Mouse (Mus musculus) embryonic fibroblast, embryonic 13.5 days (primary cell): ENCODE data around the gene Gm21775. TPM values are rescaled to one million over a fixed set of nuclear protein-coding genes. Genes with fewer than 3 reads are reported as not detected.
"Not testable (repeated sequence)": the region's sequence is repeated elsewhere in the genome, so short reads cannot be mapped to it uniquely, and the experiment has no call there.

Source experiments
- H3K27ac ChIP-seq: 2 replicates; pipeline ENCODE4 v1.5.1; 2012; ENCODE audit warnings: low read length, control low read depth, inconsistent platforms; ENCODE audit not compliant: insufficient read depth
- H3K4me1 ChIP-seq: 2 replicates; pipeline ENCODE4 v1.6.1; 2011; ENCODE audit warnings: low read length; ENCODE audit not compliant: control insufficient read depth, insufficient read depth
- H3K4me3 ChIP-seq: 2 replicates; pipeline ENCODE4 v1.5.1; 2011; ENCODE audit warnings: mild to moderate bottlenecking, control low read depth, low read length; ENCODE audit not compliant: insufficient read depth
- polyA plus RNA-seq: library from polyadenylated mRNA; stranded (reverse); fragments of >200 nt; gene quantifications from 2 replicates; pipeline ENCODE4 v1.2.4, GENCODE M21; 2011; ENCODE audit warnings: low read depth; ENCODE audit not compliant: missing spikeins, insufficient read length

The Gm21775 gene
- polyA plus RNA-seq, result not detected in 2 replicates

DNA sequence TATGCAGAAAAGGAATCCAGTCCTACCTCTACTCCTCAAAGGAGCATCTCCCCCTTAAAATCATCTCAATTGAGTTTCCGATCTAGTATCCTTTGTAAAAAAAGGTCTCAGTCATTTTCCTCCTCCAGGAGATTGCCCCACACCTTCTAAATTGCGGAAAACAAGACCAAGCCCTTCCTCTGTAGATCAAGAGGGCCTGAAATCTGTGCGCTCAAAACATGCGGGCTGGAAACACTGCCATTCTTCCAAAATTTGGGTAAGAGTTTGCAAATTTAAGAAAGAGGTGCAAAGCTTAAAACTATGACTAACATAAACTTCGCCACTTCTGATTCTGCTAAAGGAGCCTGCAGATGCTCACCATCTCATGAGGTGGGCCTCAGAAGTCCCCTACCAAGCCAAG, at the start of gene Gm21775:
Gm21775 (plus strand) TSS at position 301 of the 400 bp plus-strand sequence.
- not testable (repeated sequence) for H3K4me1 ChIP-seq, H3K4me3 ChIP-seq

DNA sequence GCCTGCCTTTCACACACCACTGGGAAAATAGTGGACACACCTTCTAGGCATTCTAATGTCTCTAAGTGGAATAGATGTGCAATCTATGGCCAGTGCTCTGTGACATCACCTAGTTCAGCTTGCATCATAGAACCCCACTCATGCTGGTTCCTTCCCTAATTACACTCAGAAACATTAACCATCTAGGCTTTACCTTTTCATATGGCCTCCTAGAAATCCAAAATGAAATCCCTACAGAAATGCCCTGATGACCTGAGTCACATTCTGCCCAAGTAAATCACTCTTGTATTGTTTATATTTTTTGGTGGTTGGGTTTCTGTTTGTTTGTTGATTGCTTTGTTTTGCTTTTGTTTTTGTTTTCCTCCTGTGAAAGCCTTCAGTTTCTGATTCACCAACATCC, 17.3 kb upstream of the Gm21775 start, which contains the start of gene Gm20737:
Gm20737 (minus strand) TSS at position 101 of the 400 bp plus-strand sequence.
- H3K4me3 ChIP-seq, H3K27ac ChIP-seq, H3K4me1 ChIP-seq: not testable (repeated sequence)

More for the DNA sequence above, at the start of gene Gm21775:
- H3K27ac ChIP-seq, result not testable (repeated sequence)

Other genes starting within 250 kb of the Gm21775 start
- gene Gm20834, start 228.9 kb upstream of the Gm21775 start, polyA plus RNA-seq, result not detected in 2 replicates
- gene Gm28510, start 140.7 kb upstream of the Gm21775 start, polyA plus RNA-seq, result not detected in 2 replicates
- not detected in 2 replicates for gene Gm20737, start 17.4 kb upstream of the Gm21775 start, polyA plus RNA-seq
- not detected in 2 replicates for gene Gm21900, start 62.9 kb downstream of the Gm21775 start, polyA plus RNA-seq
- gene Gm20777, start 199.0 kb downstream of the Gm21775 start, polyA plus RNA-seq, result not detected in 2 replicates